Mouse (Mus musculus) cerebellum, postnatal 36 days (tissue): Measurements from ENCODE around the gene 2310030G06Rik.

Experiments used
- DNase-seq, 2 experiments: peaks; one replicate each; pipeline ENCODE4 v3.0.0; 2021 to 2022; ENCODE audit warnings: mixed read lengths in 2 of 2

Gene 2310030G06Rik

GRCm38 (mm10) chr9:50746214-50746677 lies at the start of gene 2310030G06Rik:
2310030G06Rik (minus strand) TSS chr9:50746536.
- peak in 1 of 2 experiments; percentile 34 for DNase-seq

GRCm38 (mm10) chr9:50795266-50795665 lies 48.9 kb upstream of the 2310030G06Rik start:
- DNase-seq: no peak

- peak; percentile 19 to 24 for DNase-seq
Measured at GRCm38 (mm10) chr9:50782155-50782554, 35.8 kb upstream of the 2310030G06Rik start.

GRCm38 (mm10) chr9:50776162-50776760 lies 29.9 kb upstream of the 2310030G06Rik start:
- DNase-seq: no peak

- peak in 1 of 2 experiments; percentile 16 for DNase-seq
Measured at GRCm38 (mm10) chr9:50775662-50776126, 29.4 kb upstream of the 2310030G06Rik start.

GRCm38 (mm10) chr9:50774991-50775612 lies 28.8 kb upstream of the 2310030G06Rik start, which contains the start of the genes Alg9 and 1110032A03Rik:
Alg9 (plus strand) TSS chr9:50775019.
1110032A03Rik (minus strand) TSS chr9:50775520.
- peak; percentile 93 to 96 for DNase-seq

GRCm38 (mm10) chr9:50774026-50774462 lies 27.7 kb upstream of the 2310030G06Rik start:
- no peak for DNase-seq

GRCm38 (mm10) chr9:50770011-50770410 lies 23.7 kb upstream of the 2310030G06Rik start:
- DNase-seq: no peak

GRCm38 (mm10) chr9:50768107-50769002 lies 22.0 kb upstream of the 2310030G06Rik start, which contains the start of gene Fdxacb1:
Fdxacb1 (plus strand) TSS chr9:50768236.
- DNase-seq: peak; percentile 98 to 99

- no peak for DNase-seq
Measured at GRCm38 (mm10) chr9:50767531-50768106, 21.3 kb upstream of the 2310030G06Rik start.

GRCm38 (mm10) chr9:50763331-50763730 lies 17.0 kb upstream of the 2310030G06Rik start:
- DNase-seq: no peak

- DNase-seq: no peak
Measured at GRCm38 (mm10) chr9:50761520-50762243, 15.3 kb upstream of the 2310030G06Rik start.

- DNase-seq: no peak
Measured at GRCm38 (mm10) chr9:50756711-50757110, 10.4 kb upstream of the 2310030G06Rik start.

GRCm38 (mm10) chr9:50753947-50754346 lies 7.6 kb upstream of the 2310030G06Rik start:
- DNase-seq: no peak

GRCm38 (mm10) chr9:50752784-50753615 lies 6.7 kb upstream of the 2310030G06Rik start:
- peak; percentile 65 to 68 for DNase-seq

- peak in 1 of 2 experiments; percentile 16 for DNase-seq
Measured at GRCm38 (mm10) chr9:50752054-50752602, 5.8 kb upstream of the 2310030G06Rik start, which contains the start of gene Hspb2. Hspb2 (minus strand) TSS chr9:50752354.

GRCm38 (mm10) chr9:50751323-50751722 lies 5.0 kb upstream of the 2310030G06Rik start, which contains the start of gene Cryab:
Cryab (plus strand) TSS chr9:50751325.
- no peak for DNase-seq

GRCm38 (mm10) chr9:50750706-50751105 lies 4.4 kb upstream of the 2310030G06Rik start:
- no peak for DNase-seq

- no peak for DNase-seq
Measured at GRCm38 (mm10) chr9:50745806-50746205, 530 bp downstream of the 2310030G06Rik start.

- no peak for DNase-seq
Measured at GRCm38 (mm10) chr9:50742744-50743143, 3.6 kb downstream of the 2310030G06Rik start.
